Mouse (Mus musculus) adrenal gland, postnatal 36 days (tissue): ENCODE data around the gene Cope. TPM values are rescaled to one million over a fixed set of nuclear protein-coding genes. Genes with fewer than 3 reads are reported as not detected.

ENCODE experiments used
- DNase-seq, 2 experiments: peaks; one replicate each; pipeline ENCODE4 v3.0.0; 2021; ENCODE audit warnings: mixed read lengths in 1 of 2
- total RNA-seq, 2 experiments: library from RNA; stranded (reverse); gene quantifications; 2 replicates each; pipeline ENCODE4 v1.2.3; 2021

Gene Cope
- total RNA-seq, 2 experiments from 2014 or later: 194 to 215 TPM

DNA sequence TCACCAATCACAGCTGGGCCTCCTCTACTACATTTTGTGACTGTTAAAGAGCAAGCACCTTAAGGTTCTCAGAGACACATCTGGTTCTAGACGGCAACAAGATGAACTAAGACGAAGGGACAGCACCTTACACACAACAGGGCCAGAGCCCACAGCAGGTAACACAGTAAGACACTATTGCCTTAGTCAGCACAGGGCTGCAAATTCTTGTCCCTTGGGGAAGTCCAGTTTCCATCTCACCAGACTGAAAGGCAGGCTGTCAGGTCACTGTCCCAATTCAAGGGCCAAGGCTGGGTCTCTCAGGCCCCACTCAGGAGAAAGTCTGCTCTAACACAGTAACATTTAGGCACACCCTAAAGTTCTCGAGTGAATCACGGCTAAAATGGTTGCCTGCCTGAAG lies 45.1 kb downstream of the Cope start:
- no peak for DNase-seq

DNA sequence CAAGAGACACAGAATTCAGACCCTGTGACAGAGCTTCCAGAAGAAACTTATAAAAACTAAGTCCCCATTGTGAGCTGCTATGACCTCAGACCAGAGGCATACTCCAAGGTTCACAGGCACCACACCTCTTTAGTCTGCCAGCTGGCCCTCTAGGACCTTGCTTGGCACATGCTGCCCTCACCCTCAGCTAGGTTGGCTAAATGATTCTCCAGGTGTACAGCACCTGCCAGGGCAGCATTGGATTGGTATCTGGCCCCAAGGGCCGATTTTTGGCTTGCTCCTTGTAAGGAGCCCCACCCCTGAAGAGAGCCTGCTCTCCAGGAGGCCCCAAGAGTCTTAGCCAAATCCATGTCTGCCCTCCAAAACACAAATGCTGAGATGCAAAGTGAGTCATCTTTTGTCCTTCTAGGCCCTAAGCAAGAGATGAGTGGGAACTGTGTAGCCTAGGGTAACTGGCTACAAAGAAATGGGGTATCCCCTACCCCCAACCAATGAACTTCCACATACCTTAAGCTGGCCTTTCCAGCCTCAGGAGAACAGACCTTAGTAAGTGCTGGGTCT lies 45.6 kb downstream of the Cope start:
- DNase-seq: no peak

DNA sequence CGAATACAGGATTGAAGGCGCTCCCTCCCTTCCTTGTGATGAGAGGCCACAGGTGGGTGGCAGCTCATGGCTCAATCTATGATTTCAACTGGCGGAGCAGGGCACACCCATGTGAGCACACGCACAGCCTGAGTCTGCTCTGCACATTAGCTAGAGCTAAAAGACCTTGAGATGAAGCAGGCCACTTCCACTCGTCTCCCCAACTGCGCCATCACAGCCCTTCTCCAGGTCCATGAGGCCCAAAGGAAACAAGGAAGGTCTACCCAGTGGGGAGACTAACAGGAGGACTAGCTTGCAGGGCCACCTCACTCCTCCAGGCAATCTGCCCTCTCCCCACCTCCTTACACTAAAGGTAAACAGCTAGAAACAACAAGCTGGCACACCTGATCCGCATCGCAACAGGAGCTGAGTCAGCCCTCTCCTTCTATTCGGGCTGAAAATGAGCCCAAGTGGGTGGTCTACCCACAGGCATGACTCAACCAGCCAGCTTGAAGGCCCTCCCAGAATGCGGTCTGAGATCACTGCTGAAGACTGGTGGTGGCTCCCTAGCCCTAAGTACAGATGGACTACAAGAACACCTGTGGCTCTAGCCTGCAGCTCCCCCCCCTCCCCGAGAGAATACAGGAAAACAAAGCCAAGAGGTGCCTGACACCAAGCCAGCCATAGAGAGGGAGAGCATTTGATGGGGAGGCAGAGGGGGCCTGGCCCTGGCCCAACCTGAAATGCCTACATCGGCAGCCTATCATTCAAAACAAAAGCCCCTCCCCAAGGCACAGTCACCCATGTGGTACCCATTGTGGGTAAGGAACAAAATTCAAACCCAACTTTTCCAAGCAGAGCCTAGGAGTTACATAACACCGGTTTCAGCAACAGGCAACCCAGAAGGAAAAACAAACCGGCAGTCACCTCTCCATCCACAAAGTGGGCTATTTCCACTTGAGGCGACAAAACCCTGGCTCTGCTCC lies 49.0 kb downstream of the Cope start:
- no peak for DNase-seq

DNA sequence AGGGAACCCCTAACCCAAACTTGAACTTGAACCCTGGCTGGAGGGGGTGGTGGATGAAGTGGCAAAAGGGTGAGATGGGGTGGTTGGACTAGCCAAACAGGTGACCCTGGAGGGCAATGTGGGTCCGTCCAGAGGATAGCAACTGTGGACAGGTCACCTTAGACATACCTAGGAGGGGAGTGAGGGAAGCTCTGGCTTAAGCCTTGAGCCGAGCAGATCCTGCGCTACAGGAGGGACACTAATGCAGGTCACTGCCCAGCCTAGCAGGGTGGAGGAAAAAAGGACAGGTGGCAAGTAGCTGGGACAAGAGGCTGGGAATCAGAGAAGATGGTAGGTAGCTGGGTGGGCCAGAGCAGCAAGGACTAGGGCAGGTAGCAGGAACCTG lies 49.7 kb downstream of the Cope start:
- no peak for DNase-seq

DNA sequence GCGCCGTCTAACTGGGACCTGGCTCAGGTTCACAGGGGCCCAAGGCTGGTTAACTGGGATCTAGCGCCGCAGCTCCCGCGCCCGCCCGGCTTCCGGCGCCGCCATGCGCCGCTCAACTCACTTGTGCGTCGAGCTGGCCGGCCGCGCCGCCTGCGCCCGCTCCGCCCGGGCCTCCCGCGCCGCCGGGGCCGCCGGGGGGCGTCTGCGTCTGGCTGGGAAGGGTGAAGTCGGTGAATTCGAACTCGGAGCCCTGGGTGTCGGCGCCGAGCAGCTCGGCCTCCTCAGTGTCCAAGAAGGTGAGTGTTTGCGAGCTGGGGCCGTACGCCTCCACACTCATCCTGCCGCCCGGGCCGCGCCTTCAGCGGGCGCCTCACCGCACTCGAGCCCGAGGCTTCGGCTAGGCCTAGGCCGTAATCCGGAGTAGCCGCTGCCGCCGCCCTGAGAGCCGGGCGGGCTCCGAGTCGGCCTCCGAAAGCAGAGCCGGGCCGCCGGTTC lies 50.4 kb downstream of the Cope start:
- DNase-seq: peak in 1 of 2 experiments; percentile 68

DNA sequence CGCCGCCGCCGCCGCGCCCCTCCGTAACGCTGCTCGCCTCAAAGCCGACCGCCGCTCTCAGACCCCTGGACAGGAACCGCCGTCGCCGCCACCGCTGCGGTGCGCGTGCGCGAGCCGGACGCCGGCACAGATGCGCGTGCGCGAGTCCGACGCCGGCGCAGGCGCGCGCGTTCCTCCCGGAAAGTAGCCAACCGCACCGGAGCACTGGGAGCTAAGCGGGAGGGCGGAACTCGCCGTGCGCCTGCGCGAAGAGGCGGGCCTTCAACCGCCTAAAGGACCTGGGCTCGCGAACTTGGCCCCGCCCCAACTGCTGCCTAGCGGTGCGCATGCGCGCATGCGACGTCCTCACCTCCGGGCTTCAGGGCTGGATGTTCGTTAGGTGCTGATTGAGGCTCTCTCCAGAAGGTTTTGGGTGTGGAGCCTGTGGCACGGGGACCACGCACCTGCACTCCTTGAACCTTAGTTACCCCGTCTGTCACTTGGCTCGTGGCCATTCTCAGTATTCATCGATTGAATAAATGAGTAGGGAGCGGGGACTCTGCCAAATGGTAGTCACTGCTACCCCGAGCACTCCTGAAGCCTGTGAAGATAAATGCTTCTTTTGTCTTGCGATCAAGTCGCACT lies 51.0 kb downstream of the Cope start, which contains the start of gene Upf1:
Upf1 (minus strand) TSS at position 85 of the 624 bp plus-strand sequence.
- DNase-seq: peak; percentile 100

DNA sequence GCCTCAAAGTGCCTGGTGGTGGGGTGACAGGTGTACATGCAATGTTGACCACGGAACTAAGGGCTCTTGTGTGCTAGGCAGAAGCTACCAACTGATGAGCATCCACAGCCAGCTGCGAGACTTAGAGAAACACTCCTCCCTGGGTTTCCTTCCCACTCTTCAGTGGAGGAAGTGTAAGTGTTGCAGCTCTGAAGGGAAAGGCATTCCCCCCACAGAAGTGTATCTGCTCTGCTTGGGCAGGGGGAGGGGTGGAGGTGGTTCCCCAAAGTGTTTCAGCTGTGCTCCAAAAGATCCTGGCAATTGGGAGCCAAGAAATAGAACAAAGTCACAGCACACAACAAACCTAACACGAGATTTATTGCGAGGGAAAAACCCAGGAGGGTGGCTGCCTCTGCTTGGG lies 51.7 kb downstream of the Cope start:
- no peak for DNase-seq

DNA sequence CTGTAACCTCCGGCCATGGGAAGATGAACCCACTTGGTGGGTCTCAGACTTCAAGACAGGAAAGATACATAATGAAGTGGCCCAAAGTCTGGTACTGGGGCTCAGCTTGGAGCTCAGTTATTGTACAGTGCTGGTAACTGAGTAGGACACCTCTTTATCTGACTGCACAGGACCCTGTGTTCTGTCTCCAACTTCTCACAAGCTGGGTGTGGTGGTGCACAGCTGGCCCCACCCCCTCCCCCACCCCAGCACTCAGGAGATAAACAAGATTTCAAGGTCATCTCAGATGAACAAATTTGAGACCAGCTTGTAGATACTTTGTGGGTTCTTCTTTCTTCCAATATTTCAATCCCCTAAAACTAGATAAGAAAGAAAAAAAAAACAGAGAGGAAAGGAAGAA lies 53.8 kb downstream of the Cope start:
- DNase-seq: no peak

DNA sequence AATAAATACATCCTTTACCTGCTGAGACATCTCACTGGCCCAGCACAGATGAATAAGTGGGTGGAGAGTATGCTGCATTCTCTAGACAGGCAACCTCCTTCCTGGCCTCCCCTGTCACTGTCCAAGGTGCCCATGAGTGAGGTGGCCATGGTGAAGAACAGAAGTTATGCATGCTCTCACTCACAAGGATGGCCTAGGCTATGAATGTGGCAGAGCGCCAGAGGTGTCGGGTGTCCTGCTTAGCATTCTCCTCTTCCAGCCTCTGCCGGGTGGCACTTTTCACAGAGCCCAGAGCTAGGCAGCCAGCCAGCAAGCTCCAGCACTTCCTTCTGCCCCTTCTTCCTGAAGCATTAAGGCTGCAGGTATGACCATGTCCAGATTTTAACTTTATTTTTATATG lies 57.1 kb downstream of the Cope start:
- no peak for DNase-seq

DNA sequence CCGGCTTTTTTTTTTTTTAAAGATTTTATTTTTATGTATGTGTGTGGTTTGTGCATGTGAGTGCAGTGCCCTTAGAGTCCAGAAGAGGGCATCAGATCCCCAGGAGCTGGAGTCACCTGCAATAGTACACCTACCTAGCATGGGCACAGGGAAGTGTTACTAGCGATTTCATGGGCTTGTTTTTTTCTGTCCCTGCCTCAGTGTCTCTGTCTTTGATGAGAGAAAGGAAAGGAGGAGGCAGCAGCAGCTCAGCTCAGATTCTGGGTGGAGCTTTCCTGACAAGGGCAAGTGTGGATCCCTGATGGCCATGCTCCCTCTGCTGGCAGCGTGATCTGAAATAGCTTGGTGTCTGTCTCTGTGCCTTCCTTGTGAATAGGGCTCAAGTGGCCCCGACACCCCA lies 58.5 kb downstream of the Cope start:
- DNase-seq: peak in 1 of 2 experiments; percentile 35

DNA sequence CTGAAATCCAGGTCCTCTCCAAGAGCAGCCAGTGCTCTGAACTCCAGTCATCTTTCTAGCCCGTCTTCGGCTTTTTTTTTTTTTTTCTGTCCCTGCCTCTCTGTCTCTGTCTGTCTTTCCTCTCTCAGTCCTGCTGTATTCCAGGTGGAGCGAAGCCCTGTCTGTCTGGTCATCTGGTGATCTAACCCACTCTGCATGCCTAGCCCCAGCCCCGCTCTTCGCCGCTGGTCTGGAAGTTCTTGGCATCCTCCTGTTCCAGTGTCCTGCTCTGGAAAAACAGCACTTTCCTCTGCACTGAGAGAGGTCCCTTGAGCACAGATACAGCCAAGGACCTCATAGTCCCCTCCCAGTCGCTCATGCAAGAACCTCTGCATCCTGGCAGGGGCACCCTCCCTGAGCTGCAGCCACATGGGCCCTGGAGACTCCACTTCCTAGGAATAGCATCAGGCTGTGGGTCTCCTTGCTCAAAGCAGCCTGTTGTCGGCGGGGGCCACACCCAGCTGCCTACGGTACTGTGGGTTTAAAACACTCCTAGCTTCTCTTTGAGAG lies 59.2 kb downstream of the Cope start:
- no peak for DNase-seq

Other genes starting within 250 kb of the Cope start
- gene Tm6sf2, start 229.6 kb upstream of the Cope start, total RNA-seq: 1 to 10 TPM in 1 of 2 experiments, under 1 TPM in 1; 0.56 to 1.1 TPM
- under 1 TPM; 0.33 to 0.50 TPM for gene Hapln4, start 219.1 kb upstream of the Cope start, total RNA-seq
- under 1 TPM; 0.23 to 0.46 TPM for gene Ncan, start 181.6 kb upstream of the Cope start, total RNA-seq
- gene Nr2c2ap, start 171.2 kb upstream of the Cope start, total RNA-seq: 10 to 100 TPM; 17.7 to 21.5 TPM
- 10 to 100 TPM; 15.2 to 17.1 TPM for gene Rfxank, start 163.4 kb upstream of the Cope start, total RNA-seq
- 10 to 100 TPM; 52.5 to 55.0 TPM for gene Borcs8, start 163.0 kb upstream of the Cope start, total RNA-seq
- under 1 TPM; 0.46 to 0.49 TPM for gene Mef2b, start 162.8 kb upstream of the Cope start, total RNA-seq
- 10 to 100 TPM; 70.2 to 74.5 TPM for gene Tmem161a, start 130.2 kb upstream of the Cope start, total RNA-seq
- gene Slc25a42, start 90.2 kb upstream of the Cope start, total RNA-seq: 10 to 100 TPM; 28.5 to 44.0 TPM
- 10 to 100 TPM; 24.0 to 34.1 TPM for gene Sugp2, start 68.3 kb upstream of the Cope start, total RNA-seq
- gene Armc6, start 68.1 kb upstream of the Cope start, total RNA-seq: 10 to 100 TPM; 10.7 to 13.6 TPM
- 10 to 100 TPM; 16.7 to 20.9 TPM for gene Homer3, start 19.7 kb upstream of the Cope start, total RNA-seq
- 10 to 100 TPM; 69.9 to 72.0 TPM for gene Ddx49, start within 50 bp of the Cope start, total RNA-seq
- gene Cers1, start 13.3 kb downstream of the Cope start, total RNA-seq: 1 to 10 TPM; 1.8 to 2.2 TPM
- under 1 TPM in 1 of 2 experiments, not detected in 1; 0.30 TPM for gene Gdf1, start 27.3 kb downstream of the Cope start, total RNA-seq
- 10 to 100 TPM; 62.2 to 67.6 TPM for gene Upf1, start 50.8 kb downstream of the Cope start, total RNA-seq
- not detected for gene Comp, start 71.0 kb downstream of the Cope start, total RNA-seq
- 10 to 100 TPM; 21.8 to 25.7 TPM for gene Crtc1, start 137.1 kb downstream of the Cope start, total RNA-seq
- gene Klhl26, start 174.4 kb downstream of the Cope start, total RNA-seq: 10 to 100 TPM; 23.6 to 24.4 TPM
- gene Tmem59l, start 184.8 kb downstream of the Cope start, total RNA-seq: 10 to 100 TPM in 1 of 2 experiments, 1 to 10 TPM in 1; 9.5 to 11.3 TPM
- under 1 TPM; 0.23 to 0.95 TPM for gene Crlf1, start 190.6 kb downstream of the Cope start, total RNA-seq
- gene Rex1bd, start 204.2 kb downstream of the Cope start, total RNA-seq: 100 to 1,000 TPM; 144 to 154 TPM
- 1,000 to 10,000 TPM; 1,515 to 1,560 TPM for gene Uba52, start 208.3 kb downstream of the Cope start, total RNA-seq
- gene Fkbp8, start 225.2 kb downstream of the Cope start, total RNA-seq: 100 to 1,000 TPM; 265 to 329 TPM
- gene Kxd1, start 225.4 kb downstream of the Cope start, total RNA-seq: 10 to 100 TPM; 63.2 to 89.1 TPM
- gene Ell, start 236.9 kb downstream of the Cope start, total RNA-seq: 10 to 100 TPM; 22.3 to 25.3 TPM